Mouse (Mus musculus): ENCODE results near the gene Guca2a. TPM values are rescaled to one million over a fixed set of nuclear protein-coding genes. Genes with fewer than 3 reads are reported as not detected.

The Guca2a gene
- polyA plus RNA-seq, 1 experiment = not detected

DNA sequence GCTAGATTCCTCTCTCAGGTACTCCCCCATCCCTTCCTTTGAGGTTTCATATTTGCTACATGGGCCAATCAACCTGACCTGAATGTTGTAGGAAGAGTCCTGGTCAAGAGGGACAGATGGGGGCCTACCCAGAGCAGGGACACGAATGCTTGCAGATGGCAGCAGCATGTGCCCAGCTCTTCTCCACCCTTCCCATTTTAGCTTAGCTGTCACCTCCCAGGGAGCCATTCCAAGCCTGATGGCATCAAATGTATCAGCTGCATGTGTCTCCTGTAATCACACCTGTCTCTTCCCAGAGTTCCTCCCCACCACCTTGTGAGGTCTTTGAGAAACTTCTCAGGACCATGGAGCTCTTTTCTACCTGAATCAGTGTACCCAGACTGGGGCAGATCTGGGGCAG lies 19.5 kb downstream of the Guca2a start:
- Histone ChIP-seq H3K4me1 (ENCODE audit: control insufficient read depth, insufficient read depth, low read length) (no peaks in the 10 kb centered on the region), H3K4me3 (replicated peaks; ENCODE audit: control insufficient read depth, low read depth, low read length) (no peak overlapping the region), H3K27ac (ENCODE audit: control insufficient read depth, insufficient read depth, low read depth, low read length, poor library complexity) (no peak overlapping the region)
- WGBS = 85% methylated on average over 1 of the region's 1 CpGs
- TF ChIP-seq CTCF (IDR thresholded peaks at IDR 0.05; ENCODE audit: control insufficient read depth, insufficient read depth, low read length) = no peak
- TF ChIP-seq POLR2A (IDR thresholded peaks at IDR 0.05; ENCODE audit: borderline replicate concordance, control insufficient read depth, low read depth, low read length) = no peak

DNA sequence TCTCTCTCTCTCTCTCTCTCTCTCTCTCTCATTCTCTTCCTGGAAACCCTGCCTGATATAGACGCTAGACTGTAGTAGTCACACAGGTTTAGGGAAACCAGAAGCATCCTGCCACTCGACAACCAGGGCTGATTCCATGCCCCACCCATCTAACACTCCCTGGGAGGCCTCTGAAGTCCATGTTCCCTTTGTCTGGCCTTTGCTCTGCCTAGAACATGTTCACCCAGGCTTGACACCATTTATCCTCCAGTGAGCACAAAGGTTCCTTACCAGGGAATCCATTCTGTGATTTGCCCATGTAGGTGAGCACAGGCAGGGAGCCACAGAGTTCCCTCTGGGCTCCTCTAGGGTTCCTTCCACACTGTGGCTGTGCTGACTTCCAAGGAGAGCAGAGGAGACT lies 20.7 kb downstream of the Guca2a start:
- no peak for TF ChIP-seq CTCF (IDR thresholded peaks at IDR 0.05; ENCODE audit: control insufficient read depth, insufficient read depth, low read length)
- TF ChIP-seq POLR2A (IDR thresholded peaks at IDR 0.05; ENCODE audit: borderline replicate concordance, control insufficient read depth, low read depth, low read length) = no peak
- WGBS = 35% methylated on average over 2 of the region's 2 CpGs

DNA sequence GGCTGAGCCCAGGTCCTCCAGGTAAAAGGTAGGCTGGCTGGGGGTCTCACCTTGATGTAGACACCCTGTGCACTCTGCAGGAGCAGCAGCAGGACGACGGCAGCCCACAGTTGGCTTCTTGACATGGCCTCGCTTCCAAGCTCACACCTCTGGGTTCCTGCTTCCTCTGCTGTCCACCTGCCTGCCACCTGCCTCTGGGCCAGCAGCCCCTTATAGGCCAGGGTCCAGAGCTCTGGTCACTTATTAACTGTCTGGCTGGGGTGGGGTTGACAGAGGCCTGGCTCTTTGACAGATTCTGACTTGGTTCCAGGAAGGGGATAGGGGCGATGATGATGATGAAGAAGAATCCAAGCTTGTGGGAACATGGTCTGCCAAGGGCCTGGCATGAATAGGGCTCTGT lies 21.2 kb downstream of the Guca2a start, which contains the start of gene Guca2b:
Gene Guca2b (minus strand): TSS at position 224 of the 400 bp plus-strand sequence.
- Histone ChIP-seq H3K4me1 (ENCODE audit: control insufficient read depth, insufficient read depth, low read length) (no peaks in the 10 kb centered on the region; the same call in 1 of the 2 replicates), H3K27ac (ENCODE audit: control insufficient read depth, insufficient read depth, low read depth, low read length, poor library complexity) (no peak within 1 kb of the TSS), H3K4me3 (replicated peaks; ENCODE audit: control insufficient read depth, low read depth, low read length) (no peak within 1 kb of the TSS)
- TF ChIP-seq POLR2A (IDR thresholded peaks at IDR 0.05; ENCODE audit: borderline replicate concordance, control insufficient read depth, low read depth, low read length) = no peak
- WGBS = 67% methylated on average over 4 of the region's 4 CpGs

More for the DNA sequence above, 20.7 kb downstream of the Guca2a start:
- H3K4me3 ChIP-seq (replicated peaks; ENCODE audit: control insufficient read depth, low read depth, low read length) = no peak overlapping the region
- no peak overlapping the region for H3K27ac ChIP-seq (ENCODE audit: control insufficient read depth, insufficient read depth, low read depth, low read length, poor library complexity)
- no peaks in the 10 kb centered on the region; the same call in 1 of the 2 replicates for H3K4me1 ChIP-seq (ENCODE audit: control insufficient read depth, insufficient read depth, low read length)

DNA sequence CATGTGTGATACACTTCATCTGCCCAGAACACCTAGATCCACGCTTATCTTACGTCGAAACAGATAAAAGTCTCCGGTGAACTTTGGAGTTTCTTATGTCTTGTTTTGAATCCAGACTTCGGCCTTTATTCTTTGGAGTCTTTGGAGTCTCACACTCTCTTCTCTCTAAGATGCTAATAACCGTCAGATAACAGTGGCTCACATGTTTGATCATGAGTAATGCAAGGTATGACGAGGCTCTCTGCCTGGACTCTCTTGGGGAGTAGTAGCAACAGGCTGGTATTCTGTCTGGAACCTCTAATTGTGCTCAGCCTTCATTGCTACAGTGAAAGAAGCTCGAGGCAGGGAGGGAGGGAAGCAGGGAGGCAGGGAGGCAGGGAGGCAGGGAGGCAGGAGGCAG lies 22.5 kb downstream of the Guca2a start:
- H3K27ac ChIP-seq (ENCODE audit: control insufficient read depth, insufficient read depth, low read depth, low read length, poor library complexity) = no peak overlapping the region
- TF ChIP-seq CTCF (IDR thresholded peaks at IDR 0.05; ENCODE audit: control insufficient read depth, insufficient read depth, low read length) (no peak), POLR2A (IDR thresholded peaks at IDR 0.05; ENCODE audit: borderline replicate concordance, control insufficient read depth, low read depth, low read length) (no peak)
- H3K4me1 ChIP-seq (ENCODE audit: control insufficient read depth, insufficient read depth, low read length) = no peaks in the 10 kb centered on the region; the same call in 1 of the 2 replicates
- 76% methylated on average over 8 of the region's 8 CpGs for WGBS
- no peak overlapping the region for H3K4me3 ChIP-seq (replicated peaks; ENCODE audit: control insufficient read depth, low read depth, low read length)

DNA sequence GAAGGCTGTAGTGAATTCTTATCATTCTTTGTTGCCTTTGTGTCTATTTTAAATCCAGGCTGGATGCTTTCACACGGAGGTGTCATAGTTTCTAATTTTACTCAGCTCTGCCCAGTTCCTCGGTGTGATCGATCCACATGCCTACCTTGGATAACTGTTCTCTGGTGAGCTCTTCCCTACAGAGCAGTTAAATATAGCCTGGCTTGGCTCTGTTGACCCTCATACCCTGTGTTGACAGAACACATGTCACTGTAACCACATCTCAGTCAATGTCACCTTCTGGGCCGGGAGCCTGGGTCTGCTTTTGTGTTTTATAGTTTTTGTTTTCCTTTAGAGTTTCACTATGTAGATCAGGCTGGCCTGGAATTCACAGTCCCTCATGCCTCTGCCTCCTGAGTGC lies 24.6 kb downstream of the Guca2a start:
- TF ChIP-seq CTCF (IDR thresholded peaks at IDR 0.05; ENCODE audit: control insufficient read depth, insufficient read depth, low read length) (no peak), POLR2A (IDR thresholded peaks at IDR 0.05; ENCODE audit: borderline replicate concordance, control insufficient read depth, low read depth, low read length) (no peak)
- no peak overlapping the region for H3K27ac ChIP-seq (ENCODE audit: control insufficient read depth, insufficient read depth, low read depth, low read length, poor library complexity)
- 70% methylated on average over 4 of the region's 4 CpGs for WGBS
- no peak overlapping the region for H3K4me3 ChIP-seq (replicated peaks; ENCODE audit: control insufficient read depth, low read depth, low read length)
- H3K4me1 ChIP-seq (ENCODE audit: control insufficient read depth, insufficient read depth, low read length) = no peaks in the 10 kb centered on the region; the same call in 1 of the 2 replicates

DNA sequence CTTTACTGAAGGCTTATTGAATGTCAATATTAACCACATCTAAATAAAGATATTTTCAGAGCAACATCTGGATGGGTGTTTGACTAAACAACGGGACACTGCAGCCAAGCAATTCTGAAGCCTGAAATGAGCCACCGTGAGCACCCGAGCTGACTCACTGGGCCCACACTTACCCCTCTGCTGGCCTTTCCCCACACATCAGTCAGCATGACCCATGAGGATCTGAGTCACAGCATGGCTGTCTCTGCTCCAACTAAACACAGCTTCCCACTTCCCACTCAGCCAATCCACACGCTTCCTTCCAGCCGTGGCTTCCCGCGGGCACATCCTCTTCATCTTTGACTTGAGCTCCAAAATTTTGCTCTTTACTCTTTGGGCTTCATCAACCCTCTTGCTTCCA lies 25.5 kb downstream of the Guca2a start:
- no peak for TF ChIP-seq POLR2A (IDR thresholded peaks at IDR 0.05; ENCODE audit: borderline replicate concordance, control insufficient read depth, low read depth, low read length)
- TF ChIP-seq CTCF (IDR thresholded peaks at IDR 0.05; ENCODE audit: control insufficient read depth, insufficient read depth, low read length) = no peak
- Histone ChIP-seq H3K27ac (ENCODE audit: control insufficient read depth, insufficient read depth, low read depth, low read length, poor library complexity) (no peak overlapping the region; the same call in 1 of the 2 replicates), H3K4me3 (replicated peaks; ENCODE audit: control insufficient read depth, low read depth, low read length) (no peak overlapping the region), H3K4me1 (ENCODE audit: control insufficient read depth, insufficient read depth, low read length) (no peaks in the 10 kb centered on the region; the same call in 1 of the 2 replicates)
- WGBS = 76% methylated on average over 7 of the region's 7 CpGs

DNA sequence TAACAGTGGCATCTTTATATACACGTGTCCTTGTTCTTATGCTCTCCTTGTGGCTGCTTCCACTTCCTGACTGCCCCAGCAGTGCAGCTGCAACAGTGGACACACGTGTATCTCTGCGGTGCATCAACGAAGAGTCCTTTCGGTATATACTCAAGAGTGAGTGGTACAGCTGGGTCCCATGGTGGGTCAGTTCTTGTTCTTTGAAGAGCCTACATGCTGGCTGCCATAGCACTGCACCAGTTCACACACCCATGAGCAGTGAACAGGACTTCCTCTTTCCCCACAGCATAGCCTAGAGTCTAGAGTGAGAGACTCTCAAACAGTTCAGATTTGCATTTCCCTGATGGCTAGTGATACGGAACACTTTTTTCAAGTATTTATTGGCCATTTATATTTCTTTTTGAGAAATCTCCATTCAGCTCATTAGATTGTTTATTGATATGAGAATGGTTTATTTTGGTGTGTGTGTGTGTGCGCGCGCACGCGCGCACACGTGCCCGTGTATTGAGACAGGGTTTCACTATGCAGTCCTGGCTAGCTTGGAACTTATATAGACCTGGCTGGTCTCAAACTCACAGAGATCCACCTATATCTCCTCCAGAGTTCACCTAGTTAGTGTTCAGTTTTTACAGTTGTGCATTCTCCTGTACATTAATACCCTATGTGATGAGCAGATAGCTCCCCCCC lies 26.0 kb downstream of the Guca2a start:
- H3K4me3 ChIP-seq (replicated peaks; ENCODE audit: control insufficient read depth, low read depth, low read length) = no peak overlapping the region
- H3K4me1 ChIP-seq (ENCODE audit: control insufficient read depth, insufficient read depth, low read length) = no peaks in the 10 kb centered on the region; the same call in 1 of the 2 replicates
- WGBS = 75% methylated on average over 14 of the region's 14 CpGs
- TF ChIP-seq POLR2A (IDR thresholded peaks at IDR 0.05; ENCODE audit: borderline replicate concordance, control insufficient read depth, low read depth, low read length) = no peak
- no peak for TF ChIP-seq CTCF (IDR thresholded peaks at IDR 0.05; ENCODE audit: control insufficient read depth, insufficient read depth, low read length)
- H3K27ac ChIP-seq (ENCODE audit: control insufficient read depth, insufficient read depth, low read depth, low read length, poor library complexity) = no peak overlapping the region; the same call in 1 of the 2 replicates

DNA sequence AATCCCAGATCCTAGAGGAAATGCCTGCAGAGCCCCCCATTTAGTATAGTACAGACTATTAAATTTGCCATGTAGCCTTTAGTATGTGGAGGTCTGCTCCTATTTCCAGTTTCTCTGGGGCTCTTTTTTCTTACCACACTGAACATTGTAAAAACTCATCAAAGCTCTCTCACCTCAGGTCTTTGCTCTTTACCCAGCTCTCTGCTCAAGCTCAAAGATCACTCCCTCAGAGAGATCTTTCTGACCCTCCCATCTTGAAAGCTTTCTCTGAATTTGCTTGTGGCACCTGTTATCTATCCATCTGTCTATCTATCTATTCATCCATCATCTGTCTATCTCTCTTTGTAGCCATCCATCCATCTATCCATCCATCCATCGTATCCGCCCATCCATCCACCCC lies 27.7 kb downstream of the Guca2a start:
- H3K27ac ChIP-seq (ENCODE audit: control insufficient read depth, insufficient read depth, low read depth, low read length, poor library complexity) = no peak overlapping the region
- TF ChIP-seq CTCF (IDR thresholded peaks at IDR 0.05; ENCODE audit: control insufficient read depth, insufficient read depth, low read length) (no peak), POLR2A (IDR thresholded peaks at IDR 0.05; ENCODE audit: borderline replicate concordance, control insufficient read depth, low read depth, low read length) (no peak)
- H3K4me1 ChIP-seq (ENCODE audit: control insufficient read depth, insufficient read depth, low read length) = peaks cover 2% of the 10 kb centered on the region
- 89% methylated on average over 2 of the region's 2 CpGs for WGBS
- no peak overlapping the region for H3K4me3 ChIP-seq (replicated peaks; ENCODE audit: control insufficient read depth, low read depth, low read length)

Measured in bone marrow, adult 2 months (tissue).